Mouse (Mus musculus): ENCODE measurements around the gene Ezr. TPM values are rescaled to one million over a fixed set of nuclear protein-coding genes. Genes with fewer than 3 reads are reported as not detected.

Ezr gene
- polyA plus RNA-seq, 1 experiment from 2014 or later, result 94.4 TPM

Other genes with a start within 250 kb of the Ezr start
- gene Dynlt1c, start 181.1 kb downstream of the Ezr start, polyA plus RNA-seq (2015; fragmentation: Nextera tagmentation; extraction: Ambion mirVana), result 73.6 and 86.6 TPM in 2 replicates
- gene Dynlt1f, start 126.9 kb downstream of the Ezr start, polyA plus RNA-seq (2015; fragmentation: Nextera tagmentation; extraction: Ambion mirVana), result 338 and 340 TPM in 2 replicates
- gene Sytl3, start 123.7 kb downstream of the Ezr start, polyA plus RNA-seq (2015; fragmentation: Nextera tagmentation; extraction: Ambion mirVana), result 0.40 and 0.78 TPM in 2 replicates
- 51.8 and 56.4 TPM in 2 replicates for gene Rsph3b, start 165.9 kb upstream of the Ezr start, polyA plus RNA-seq (2015; fragmentation: Nextera tagmentation; extraction: Ambion mirVana)
- gene Tagap1, start 178.4 kb upstream of the Ezr start, polyA plus RNA-seq (2015; fragmentation: Nextera tagmentation; extraction: Ambion mirVana), result 49.4 and 51.7 TPM in 2 replicates
- gene Rnaset2b, start 187.8 kb upstream of the Ezr start, polyA plus RNA-seq (2015; fragmentation: Nextera tagmentation; extraction: Ambion mirVana), result 102 and 116 TPM in 2 replicates
- 0.19 and 0.26 TPM in 2 replicates for gene Gm49721, start 196.1 kb upstream of the Ezr start, polyA plus RNA-seq (2015; fragmentation: Nextera tagmentation; extraction: Ambion mirVana)
- gene Gm1604a, start 242.8 kb upstream of the Ezr start, polyA plus RNA-seq (2015; fragmentation: Nextera tagmentation; extraction: Ambion mirVana), result not detected in 2 replicates

All from hindbrain, embryonic 13.5 days (tissue).